Mouse (Mus musculus) hindbrain, postnatal 0 days (tissue): ENCODE results near the gene Cchcr1. TPM values are rescaled to one million over a fixed set of nuclear protein-coding genes. Genes with fewer than 3 reads are reported as not detected.

ENCODE experiments used
- ATAC-seq: fragments of 200-750 bp; cut with Nextera tagmentation; 2 replicates; pipeline ENCODE4 v1.8.0; 2017; ENCODE audit warnings: mild to moderate bottlenecking, moderate TSS enrichment, moderate library complexity
- DNase-seq: peaks from one replicate; pipeline ENCODE4 v3.0.0-alpha.2; 2015; ENCODE audit warnings: low spot score
- H3K27ac ChIP-seq: fragments of 300-500 bp; sonication (generic); 2 replicates; pipeline ENCODE4 v1.5.1; 2014; ENCODE audit warnings: mild to moderate bottlenecking
- H3K27me3 ChIP-seq: fragments of 300-500 bp; sonication (generic); 2 replicates; pipeline ENCODE4 v1.6.1; 2014; ENCODE audit warnings: low read length, mixed read lengths; ENCODE audit not compliant: insufficient read depth
- H3K36me3 ChIP-seq: fragments of 300-500 bp; sonication (generic); 2 replicates; pipeline ENCODE4 v1.6.1; 2014; ENCODE audit warnings: low read length, mixed read lengths; ENCODE audit not compliant: insufficient read depth
- H3K4me1 ChIP-seq: fragments of 300-500 bp; sonication (generic); 2 replicates; pipeline ENCODE4 v1.6.1; 2014; ENCODE audit warnings: antibody characterized with exemption, low read length, mixed read lengths; ENCODE audit not compliant: insufficient read depth
- H3K4me2 ChIP-seq: fragments of 300-500 bp; sonication (generic); 2 replicates; pipeline ENCODE4 v1.6.1; 2014; ENCODE audit warnings: low read depth, mild to moderate bottlenecking, low read length, moderate library complexity, mixed read lengths
- H3K4me3 ChIP-seq: fragments of 300-500 bp; sonication (generic); 2 replicates; pipeline ENCODE4 v1.5.1; 2014; ENCODE audit warnings: low read length
- H3K9ac ChIP-seq: fragments of 300-500 bp; sonication (generic); replicated peaks from 2 replicates; pipeline ENCODE4 v1.6.1; 2014; ENCODE audit warnings: mild to moderate bottlenecking, low read length, moderate library complexity, mixed read lengths
- H3K9me3 ChIP-seq: fragments of 300-500 bp; sonication (generic); 2 replicates; pipeline ENCODE4 v1.6.1; 2016; ENCODE audit warnings: low read length, mixed read lengths
- CTCF ChIP-seq: IDR thresholded peaks from 2 replicates; pipeline ENCODE4 v1.5.1; 2016; ENCODE audit warnings: antibody characterized with exemption, control low read depth, low read depth
- WGBS: fragments of 180-500 bp; shearing (Covaris S2); extraction: QIAGEN DNeasy Blood & Tissue Kit; methylation state at CpG from one replicate; pipeline ENCODE4 v1.1.7; 2014; 5-methylcytosine and 5-hydroxymethylcytosine counted together
- polyA plus RNA-seq: library from polyadenylated mRNA; unstranded; fragments of >200 nt; fragmentation: Nextera tagmentation; extraction: Ambion mirVana; gene quantifications from 2 replicates; pipeline ENCODE4 v1.2.1, GENCODE M21; 2015
- total RNA-seq: library from RNA; depleted of rRNA; stranded (reverse); fragments of >200 nt; gene quantifications from 2 replicates; pipeline ENCODE4 v1.2.3, GENCODE M21; 2014

Gene Cchcr1
- total and polyA plus RNA-seq, 2 experiments from 2014 or later = 4.5 to 5.5 TPM

GRCm38 (mm10) chr17:35544680-35545079 lies 27.8 kb downstream of the Cchcr1 start:
- no peaks in the 10 kb centered on the region for H3K9me3 ChIP-seq
- H3K4me1 ChIP-seq = peaks cover 13% of the 10 kb centered on the region; the same call in 1 of the 2 replicates
- H3K27me3 ChIP-seq = no peaks in the 10 kb centered on the region
- DNase-seq = peak; percentile 76
- H3K9ac ChIP-seq = no peak overlapping the region
- no peak overlapping the region for H3K4me3 ChIP-seq
- H3K27ac ChIP-seq = no peak overlapping the region
- 28% methylated on average over 6 of the region's 6 CpGs for WGBS
- no peaks in the 10 kb centered on the region for H3K36me3 ChIP-seq
- TF ChIP-seq CTCF = peak; percentile 86
- peak; percentile 39 for ATAC-seq
- no peak overlapping the region for H3K4me2 ChIP-seq

DNA sequence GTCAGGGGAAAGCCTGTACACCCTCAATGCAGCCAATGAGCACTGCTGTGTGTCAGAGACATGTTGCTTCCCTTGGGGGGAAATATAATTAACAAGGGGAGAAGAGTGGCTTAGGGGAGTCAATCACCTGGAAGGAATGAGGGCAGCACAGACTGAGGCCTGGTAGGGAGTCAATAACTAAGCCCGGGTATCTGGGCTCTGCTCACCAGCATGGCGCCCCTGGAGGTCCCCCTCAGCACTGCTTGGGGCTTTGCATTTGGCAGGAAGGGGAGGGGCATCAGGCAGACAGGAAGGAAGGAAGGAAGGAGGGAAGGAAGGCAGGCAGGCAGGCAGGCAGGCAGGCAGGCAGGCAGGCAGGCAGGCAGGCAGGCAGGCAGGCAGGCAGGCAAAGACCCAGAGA lies 30.6 kb downstream of the Cchcr1 start:
- no peak for TF ChIP-seq CTCF
- H3K36me3 ChIP-seq = no peaks in the 10 kb centered on the region
- 36% methylated on average over 2 of the region's 2 CpGs for WGBS
- H3K4me3 ChIP-seq = no peak overlapping the region
- H3K9me3 ChIP-seq = no peaks in the 10 kb centered on the region
- no peak overlapping the region for H3K4me2 ChIP-seq
- no peak overlapping the region for H3K9ac ChIP-seq
- no peak overlapping the region for H3K27ac ChIP-seq
- ATAC-seq = no peak
- H3K27me3 ChIP-seq = no peaks in the 10 kb centered on the region
- no peak for DNase-seq
- H3K4me1 ChIP-seq = peaks cover 13% of the 10 kb centered on the region; the same call in 1 of the 2 replicates

DNA sequence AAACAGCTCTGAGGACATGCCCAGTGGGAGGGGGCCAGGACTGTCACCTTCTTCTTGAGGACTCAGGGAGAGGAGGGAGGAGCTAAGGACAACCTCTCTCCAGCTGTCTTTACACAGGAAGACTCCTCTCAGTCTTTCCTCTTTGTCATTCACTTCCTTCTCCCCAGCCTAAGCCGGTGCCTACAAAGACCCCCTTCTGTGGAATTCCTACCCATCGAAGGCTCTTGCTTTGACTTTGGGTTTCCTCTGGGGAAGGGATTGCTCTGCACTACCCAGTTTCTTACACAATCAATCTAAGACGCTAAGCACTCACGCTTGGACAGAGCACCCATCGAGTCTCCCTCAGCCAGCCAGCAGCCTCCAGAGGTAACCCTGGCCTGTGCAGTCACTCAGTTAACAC lies 31.7 kb downstream of the Cchcr1 start:
- no peak overlapping the region for H3K4me3 ChIP-seq
- ATAC-seq (no peak), DNase-seq (no peak)
- 0 out of 2 replicates have a peak, but pooled peaks cover 7% of the 10 kb centered on the region for H3K4me1 ChIP-seq
- TF ChIP-seq CTCF = no peak
- H3K27ac ChIP-seq = no peak overlapping the region
- no peaks in the 10 kb centered on the region for H3K36me3 ChIP-seq
- H3K4me2 ChIP-seq = no peak overlapping the region
- H3K9me3 ChIP-seq = no peaks in the 10 kb centered on the region
- H3K9ac ChIP-seq = no peak overlapping the region
- 26% methylated on average over 5 of the region's 5 CpGs for WGBS
- no peaks in the 10 kb centered on the region for H3K27me3 ChIP-seq

DNA sequence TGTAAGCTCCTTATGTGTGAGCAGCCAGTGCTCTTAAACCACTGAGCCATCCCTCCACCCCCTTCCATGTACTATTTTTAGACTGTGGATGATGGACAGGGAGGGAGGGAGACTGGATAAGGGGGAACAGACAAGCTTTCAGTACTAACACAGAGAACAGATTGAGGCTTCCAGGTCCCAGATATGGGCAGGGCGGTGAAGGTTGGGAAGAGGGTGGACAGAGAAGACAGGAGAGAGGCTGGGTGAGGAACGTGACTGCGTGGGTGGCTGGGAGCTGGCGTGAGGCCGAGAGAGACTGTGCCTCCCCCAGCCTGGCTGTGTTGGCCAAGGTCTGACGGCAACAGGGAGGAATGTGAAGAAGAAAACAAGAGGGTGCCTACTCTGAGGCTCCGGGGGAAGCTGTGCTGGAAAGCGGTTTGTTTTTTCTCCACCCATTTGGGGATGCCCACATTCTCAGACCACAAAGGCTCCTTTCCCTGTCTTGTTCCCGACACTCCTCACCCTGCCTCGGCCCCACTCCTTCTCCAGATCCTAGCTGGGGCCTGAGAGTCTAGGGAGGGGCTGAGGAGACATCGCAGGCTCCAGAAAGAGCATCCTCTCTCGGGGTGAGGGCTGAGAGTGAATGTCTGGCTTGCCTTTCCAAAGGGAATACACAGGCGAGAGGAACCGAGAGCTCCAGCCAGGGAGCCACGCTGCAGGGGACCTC lies 32.7 kb downstream of the Cchcr1 start:
- H3K4me2 ChIP-seq = no peak overlapping the region
- H3K27ac ChIP-seq = peak overlapping the region; percentile 17; the same call in 1 of the 2 replicates

DNA sequence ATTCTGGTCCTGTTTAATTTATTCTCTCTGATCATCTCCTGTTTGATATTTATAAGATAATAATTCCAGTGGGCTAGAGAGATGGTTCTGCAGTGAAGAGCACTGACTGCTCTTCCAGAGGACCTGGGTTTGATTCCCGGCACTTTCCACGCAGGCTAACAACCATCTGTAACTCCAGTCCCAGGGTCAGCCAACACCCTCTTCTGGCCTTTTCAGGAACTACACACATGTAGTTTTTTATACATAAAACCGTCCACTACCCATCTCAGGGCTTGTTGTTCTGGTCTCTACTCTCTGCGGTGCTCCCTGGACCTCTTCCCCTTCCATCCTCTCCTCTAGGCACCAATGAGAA lies 33.2 kb downstream of the Cchcr1 start:
- no peak for DNase-seq
- H3K4me2 ChIP-seq = no peak overlapping the region
- 0 out of 2 replicates have a peak, but pooled peaks cover 7% of the 10 kb centered on the region for H3K4me1 ChIP-seq
- TF ChIP-seq CTCF = no peak
- H3K9ac ChIP-seq = no peak overlapping the region
- peak overlapping the region; percentile 17; the same call in 1 of the 2 replicates for H3K27ac ChIP-seq
- 96% methylated on average over 4 of the region's 4 CpGs for WGBS
- H3K36me3 ChIP-seq = no peaks in the 10 kb centered on the region
- no peak for ATAC-seq
- H3K27me3 ChIP-seq = no peaks in the 10 kb centered on the region
- no peaks in the 10 kb centered on the region for H3K9me3 ChIP-seq
- no peak overlapping the region for H3K4me3 ChIP-seq

More for the DNA sequence above, 32.7 kb downstream of the Cchcr1 start:
- H3K9me3 ChIP-seq = no peaks in the 10 kb centered on the region
- H3K4me1 ChIP-seq = 0 out of 2 replicates have a peak, but pooled peaks cover 7% of the 10 kb centered on the region
- TF ChIP-seq CTCF = no peak
- peak; percentile 60 for ATAC-seq
- no peaks in the 10 kb centered on the region for H3K36me3 ChIP-seq
- no peak overlapping the region for H3K4me3 ChIP-seq
- peak; percentile 40 for DNase-seq
- 28% methylated on average over 15 of the region's 15 CpGs for WGBS
- H3K9ac ChIP-seq = no peak overlapping the region
- no peaks in the 10 kb centered on the region for H3K27me3 ChIP-seq

DNA sequence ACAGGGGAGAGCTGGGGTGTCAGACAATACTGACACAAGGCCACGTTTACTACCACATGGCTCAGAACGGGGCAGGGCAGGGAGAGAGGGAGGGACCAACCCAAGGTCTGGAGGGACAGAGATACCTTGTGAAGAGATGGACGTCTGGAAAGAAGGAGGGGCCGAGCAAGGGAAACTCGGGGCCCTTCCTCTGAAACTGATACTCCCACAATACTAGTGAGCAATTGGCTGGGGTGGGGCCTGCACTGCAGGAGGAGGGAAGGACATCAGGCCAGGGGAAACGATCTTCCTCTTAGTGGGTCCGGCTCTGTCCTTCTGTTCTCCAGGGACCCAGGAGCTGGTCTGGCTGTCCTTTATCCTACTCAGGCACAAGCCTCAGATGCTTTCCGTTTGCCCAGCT lies 34.0 kb downstream of the Cchcr1 start:
- WGBS = 68% methylated on average over 8 of the region's 8 CpGs
- Histone ChIP-seq H3K27me3 (no peaks in the 10 kb centered on the region), H3K4me2 (no peak overlapping the region), H3K9ac (no peak overlapping the region), H3K36me3 (no peaks in the 10 kb centered on the region), H3K4me1 (0 out of 2 replicates have a peak, but pooled peaks cover 7% of the 10 kb centered on the region), H3K4me3 (no peak overlapping the region), H3K9me3 (no peaks in the 10 kb centered on the region), H3K27ac (no peak overlapping the region)
- no peak for TF ChIP-seq CTCF
- DNase-seq = no peak
- ATAC-seq = no peak

GRCm38 (mm10) chr17:35551881-35552414 lies 35.0 kb downstream of the Cchcr1 start, which contains the start of gene Cdsn:
Gene Cdsn, plus strand, starts transcription at chr17:35552128.
- H3K4me1 ChIP-seq = 0 out of 2 replicates have a peak, but pooled peaks cover 5% of the 10 kb centered on the region
- no peak for DNase-seq
- no peak within 1 kb of the TSS for H3K4me2 ChIP-seq
- ATAC-seq = no peak
- WGBS = 64% methylated on average over 10 of the region's 10 CpGs
- no peak within 1 kb of the TSS for H3K27ac ChIP-seq
- H3K4me3 ChIP-seq = no peak within 1 kb of the TSS
- H3K9me3 ChIP-seq = no peaks in the 10 kb centered on the region
- TF ChIP-seq CTCF = no peak
- no peaks in the 10 kb centered on the region for H3K36me3 ChIP-seq
- no peaks in the 10 kb centered on the region for H3K27me3 ChIP-seq
- no peak within 1 kb of the TSS for H3K9ac ChIP-seq
